Mouse (Mus musculus) midbrain, embryonic 10.5 days (tissue): ENCODE results near the gene Zfp652. TPM values are rescaled to one million over a fixed set of nuclear protein-coding genes. Genes with fewer than 3 reads are reported as not detected.
"Not testable (repeated sequence)": the region's sequence is repeated elsewhere in the genome, so short reads cannot be mapped to it uniquely, and the experiment has no call there.

Experiments used
- DNase-seq: peaks from one replicate; pipeline ENCODE4 v3.0.0-alpha.2; 2017; ENCODE audit warnings: low spot score
- H3K27ac ChIP-seq: fragments of 300-500 bp; sonication (generic); replicated peaks from 2 replicates; pipeline ENCODE4 v1.5.1; 2016; ENCODE audit warnings: mild to moderate bottlenecking
- H3K27me3 ChIP-seq: fragments of 300-500 bp; sonication (generic); 2 replicates; pipeline ENCODE4 v1.6.1; 2016; ENCODE audit warnings: low read depth, mild to moderate bottlenecking; ENCODE audit not compliant: poor library complexity, severe bottlenecking
- H3K36me3 ChIP-seq: fragments of 300-500 bp; sonication (generic); 2 replicates; pipeline ENCODE4 v1.6.1; 2016; ENCODE audit warnings: mild to moderate bottlenecking, moderate library complexity
- H3K4me1 ChIP-seq: fragments of 300-500 bp; sonication (generic); 2 replicates; pipeline ENCODE4 v1.6.1; 2016
- H3K4me3 ChIP-seq: fragments of 300-500 bp; sonication (generic); 2 replicates; pipeline ENCODE4 v1.5.1; 2016; ENCODE audit warnings: mild to moderate bottlenecking, moderate library complexity
- H3K9me3 ChIP-seq: fragments of 300-500 bp; sonication (generic); replicated peaks from 2 replicates; pipeline ENCODE4 v1.6.1; 2016; ENCODE audit warnings: mild to moderate bottlenecking
- WGBS: fragments of 180-500 bp; shearing (Covaris S2); methylation state at CpG from one replicate; pipeline ENCODE4 v1.1.7; 2016; 5-methylcytosine and 5-hydroxymethylcytosine counted together
- polyA plus RNA-seq: library from polyadenylated mRNA; unstranded; fragments of >200 nt; fragmentation: Nextera tagmentation; extraction: Ambion mirVana; gene quantifications from 2 replicates; pipeline ENCODE4 v1.2.1, GENCODE M21; 2016

Zfp652 gene
- polyA plus RNA-seq, 1 experiment from 2014 or later, result 13.7 TPM

DNA sequence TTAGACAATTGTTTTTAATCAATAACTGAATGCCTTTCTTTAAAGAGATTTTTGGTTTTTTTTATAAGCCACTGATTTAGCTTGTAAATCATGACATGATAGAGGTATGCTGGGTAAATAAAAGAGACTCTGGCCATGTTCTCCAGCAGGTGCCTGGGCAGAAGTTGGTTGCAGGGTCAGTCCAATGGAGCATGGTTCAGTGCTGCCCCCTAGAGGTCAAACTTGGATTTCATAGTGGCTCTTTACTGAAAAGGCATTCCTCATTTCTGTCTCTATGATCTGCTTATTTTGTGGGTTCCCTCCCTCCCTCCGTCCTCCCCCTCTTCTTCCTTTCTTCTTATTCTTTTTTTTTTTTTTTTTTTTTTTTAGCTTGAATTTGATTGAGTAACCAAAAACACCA is 38.5 kb downstream of the Zfp652 start:
- 12% methylated on average over 1 of the region's 1 CpGs for WGBS

GRCm38 (mm10) chr11:95755137-95755536 is 42.7 kb downstream of the Zfp652 start:
- H3K36me3 ChIP-seq, result peaks cover 67% of the 10 kb centered on the region
- H3K4me3 ChIP-seq, result not testable (repeated sequence)
- WGBS, result 96% methylated on average over 4 of the region's 4 CpGs

More for the DNA sequence above, 38.5 kb downstream of the Zfp652 start:
- DNase-seq, result peak; percentile 67
- Histone ChIP-seq H3K27ac (no peak overlapping the region), H3K9me3 (no peaks in the 10 kb centered on the region), H3K4me3 (no peak overlapping the region), H3K4me1 (peaks cover 4% of the 10 kb centered on the region; the same call in 1 of the 2 replicates), H3K27me3 (no peaks in the 10 kb centered on the region), H3K36me3 (peaks cover 54% of the 10 kb centered on the region)

GRCm38 (mm10) chr11:95760521-95760920 is 48.0 kb downstream of the Zfp652 start:
- no peak for DNase-seq
- Histone ChIP-seq H3K27ac (no peak overlapping the region), H3K4me3 (no peak overlapping the region), H3K27me3 (no peaks in the 10 kb centered on the region), H3K4me1 (no peaks in the 10 kb centered on the region), H3K36me3 (peaks cover 57% of the 10 kb centered on the region), H3K9me3 (no peaks in the 10 kb centered on the region)
- WGBS, result 89% methylated on average over 5 of the region's 5 CpGs

More at GRCm38 (mm10) chr11:95755137-95755536, 42.7 kb downstream of the Zfp652 start:
- not testable (repeated sequence) for DNase-seq, H3K27me3 ChIP-seq, H3K4me1 ChIP-seq, H3K27ac ChIP-seq, H3K9me3 ChIP-seq

DNA sequence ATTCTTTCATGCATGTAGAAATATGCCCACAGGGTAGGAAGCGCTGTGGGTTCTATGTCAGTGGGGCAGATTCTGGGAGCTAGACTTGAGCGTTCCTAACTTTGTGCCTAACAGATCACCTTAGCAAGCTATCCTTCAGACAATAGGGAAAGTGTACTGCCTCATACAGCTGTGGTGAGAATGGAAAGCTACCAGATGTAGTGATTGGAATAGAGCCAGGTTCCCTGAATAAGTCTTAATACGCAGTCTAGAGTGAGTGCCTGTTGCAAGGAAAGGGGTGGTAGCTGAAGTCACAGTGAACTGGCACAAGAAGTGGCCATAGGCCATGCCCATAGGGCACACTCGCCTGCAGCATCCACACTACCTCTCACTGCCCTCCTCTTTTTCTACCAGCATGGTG is 50.5 kb downstream of the Zfp652 start:
- Histone ChIP-seq H3K36me3 (peaks cover 35% of the 10 kb centered on the region), H3K4me1 (no peaks in the 10 kb centered on the region), H3K4me3 (no peak overlapping the region), H3K27ac (no peak overlapping the region), H3K27me3 (no peaks in the 10 kb centered on the region), H3K9me3 (no peaks in the 10 kb centered on the region)
- WGBS, result 93% methylated on average over 4 of the region's 4 CpGs
- DNase-seq, result no peak

GRCm38 (mm10) chr11:95764806-95765205 is 52.3 kb downstream of the Zfp652 start:
- H3K36me3 ChIP-seq, result peaks cover 38% of the 10 kb centered on the region
- WGBS, result 82% methylated on average over 8 of the region's 8 CpGs
- H3K9me3 ChIP-seq, result no peaks in the 10 kb centered on the region

GRCm38 (mm10) chr11:95765334-95765733 is 52.9 kb downstream of the Zfp652 start:
- no peak overlapping the region for H3K4me3 ChIP-seq
- no peak overlapping the region for H3K27ac ChIP-seq
- no peak for DNase-seq
- no peaks in the 10 kb centered on the region for H3K4me1 ChIP-seq
- H3K27me3 ChIP-seq, result no peaks in the 10 kb centered on the region
- 88% methylated on average over 10 of the region's 10 CpGs for WGBS
- H3K9me3 ChIP-seq, result no peaks in the 10 kb centered on the region
- peaks cover 39% of the 10 kb centered on the region for H3K36me3 ChIP-seq

More at GRCm38 (mm10) chr11:95764806-95765205, 52.3 kb downstream of the Zfp652 start:
- no peak overlapping the region for H3K27ac ChIP-seq
- no peaks in the 10 kb centered on the region for H3K4me1 ChIP-seq
- DNase-seq, result no peak
- H3K27me3 ChIP-seq, result no peaks in the 10 kb centered on the region
- H3K4me3 ChIP-seq, result no peak overlapping the region

- WGBS, result 88% methylated on average over 6 of the region's 6 CpGs
- no peak overlapping the region for H3K4me3 ChIP-seq
- no peak overlapping the region for H3K27ac ChIP-seq
- peaks cover 32% of the 10 kb centered on the region for H3K36me3 ChIP-seq
- no peaks in the 10 kb centered on the region for H3K4me1 ChIP-seq
- H3K9me3 ChIP-seq, result no peaks in the 10 kb centered on the region
- DNase-seq, result no peak
- H3K27me3 ChIP-seq, result no peaks in the 10 kb centered on the region
These were observed 55.8 kb downstream of the Zfp652 start for GRCm38 (mm10) chr11:95768244-95768643.

GRCm38 (mm10) chr11:95769208-95769607 is 56.7 kb downstream of the Zfp652 start:
- whole genome bisulfite sequencing, result 96% methylated on average over 10 of the region's 10 CpGs
- H3K4me1 ChIP-seq, result no peaks in the 10 kb centered on the region

DNA sequence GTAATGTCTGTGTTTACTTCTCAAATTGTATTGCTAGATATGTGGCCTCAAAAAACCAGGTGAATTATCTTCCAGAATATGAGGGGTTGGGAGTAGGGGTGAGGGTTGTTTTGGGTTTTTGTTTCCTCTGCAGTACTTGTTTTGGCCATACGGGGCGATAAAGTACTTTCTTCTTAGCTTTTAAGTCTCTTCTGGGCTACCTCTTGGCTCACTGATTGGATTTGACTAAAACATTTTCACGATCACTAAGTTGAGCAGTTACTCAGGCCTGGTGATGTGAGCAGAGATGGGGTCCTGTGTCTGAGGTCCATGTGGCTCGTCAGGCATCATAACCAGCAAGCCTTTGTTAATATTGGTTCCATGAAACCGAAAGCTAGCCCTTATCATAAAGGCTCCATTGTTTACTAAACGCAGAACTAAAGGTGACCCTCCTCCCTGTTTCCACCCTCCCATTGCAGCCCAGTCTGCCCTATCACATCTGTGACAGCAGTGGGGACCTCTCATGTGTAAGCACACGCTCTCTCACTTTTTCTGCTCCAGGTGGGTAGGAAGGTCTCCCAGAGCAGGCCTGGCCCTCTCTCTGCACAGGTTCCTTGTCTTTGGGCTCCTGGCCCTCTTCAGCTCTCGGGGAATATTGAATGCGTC is 58.4 kb downstream of the Zfp652 start:
- H3K27me3 ChIP-seq, result no peaks in the 10 kb centered on the region
- 68% methylated on average over 9 of the region's 9 CpGs for WGBS
- no peaks in the 10 kb centered on the region for H3K4me1 ChIP-seq
- peaks cover 15% of the 10 kb centered on the region for H3K36me3 ChIP-seq
- H3K9me3 ChIP-seq, result no peaks in the 10 kb centered on the region
- DNase-seq, result no peak
- H3K4me3 ChIP-seq, result no peak overlapping the region
- H3K27ac ChIP-seq, result no peak overlapping the region

More at GRCm38 (mm10) chr11:95769208-95769607, 56.7 kb downstream of the Zfp652 start:
- Histone ChIP-seq H3K27me3 (no peaks in the 10 kb centered on the region), H3K27ac (no peak overlapping the region), H3K36me3 (peaks cover 22% of the 10 kb centered on the region), H3K4me3 (no peak overlapping the region), H3K9me3 (no peaks in the 10 kb centered on the region)
- no peak for DNase-seq

DNA sequence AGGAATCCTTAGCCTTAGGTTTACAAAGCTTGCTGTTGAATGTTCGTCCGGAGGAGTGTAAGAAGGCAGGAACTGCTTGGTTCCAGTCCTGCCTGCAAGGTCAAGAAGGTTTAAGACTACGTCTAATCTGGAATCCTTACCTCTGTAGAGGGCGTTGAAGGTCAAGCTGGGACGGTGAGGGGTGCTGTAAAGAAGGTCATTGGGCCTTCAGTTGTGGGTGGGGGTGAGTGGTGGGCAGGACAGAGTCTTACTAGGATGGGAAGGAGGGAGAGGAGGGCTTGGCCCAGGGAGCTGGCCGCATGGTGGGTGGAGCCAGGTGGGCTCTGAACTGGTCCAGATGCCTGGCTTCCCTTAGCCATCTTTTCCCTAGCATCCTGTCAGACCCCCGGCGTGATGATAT is 59.2 kb downstream of the Zfp652 start:
- H3K27me3 ChIP-seq, result no peaks in the 10 kb centered on the region
- DNase-seq, result no peak
- 90% methylated on average over 8 of the region's 8 CpGs for WGBS
- peaks cover 17% of the 10 kb centered on the region for H3K36me3 ChIP-seq
- no peaks in the 10 kb centered on the region for H3K4me1 ChIP-seq
- H3K27ac ChIP-seq, result no peak overlapping the region
- H3K4me3 ChIP-seq, result no peak overlapping the region
- H3K9me3 ChIP-seq, result no peaks in the 10 kb centered on the region

DNA sequence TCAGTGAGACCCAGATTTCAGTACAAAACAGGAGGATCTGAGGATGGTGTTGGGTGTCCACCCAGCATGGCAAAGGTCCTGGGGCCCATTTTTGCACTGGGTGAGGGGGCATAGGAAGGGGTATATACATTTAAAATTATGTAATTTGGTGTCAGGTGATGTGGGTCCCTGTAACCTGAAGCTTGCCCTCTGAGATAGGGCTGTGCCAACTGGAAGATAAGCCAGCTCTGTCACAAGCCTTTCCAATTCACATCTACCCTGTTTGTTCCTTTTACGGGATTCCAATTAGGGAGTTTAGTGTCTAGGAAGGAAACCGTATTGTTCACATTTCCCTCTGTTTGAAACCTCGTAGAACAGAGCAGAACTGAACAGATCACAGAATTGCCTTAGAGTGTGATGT is 60.8 kb downstream of the Zfp652 start:
- H3K36me3 ChIP-seq, result peaks cover 19% of the 10 kb centered on the region
- H3K9me3 ChIP-seq, result no peaks in the 10 kb centered on the region
- no peaks in the 10 kb centered on the region for H3K4me1 ChIP-seq
- no peak overlapping the region for H3K27ac ChIP-seq
- no peaks in the 10 kb centered on the region for H3K27me3 ChIP-seq
- no peak for DNase-seq
- H3K4me3 ChIP-seq, result no peak overlapping the region
- 93% methylated on average over 3 of the region's 3 CpGs for WGBS

GRCm38 (mm10) chr11:95777323-95778297 is 65.1 kb downstream of the Zfp652 start:
- H3K27ac ChIP-seq, result no peak overlapping the region
- no peaks in the 10 kb centered on the region for H3K27me3 ChIP-seq
- no peak overlapping the region for H3K4me3 ChIP-seq
- H3K9me3 ChIP-seq, result no peaks in the 10 kb centered on the region
- no peaks in the 10 kb centered on the region for H3K4me1 ChIP-seq
- 88% methylated on average over 17 of the region's 17 CpGs for WGBS
- DNase-seq, result no peak
- H3K36me3 ChIP-seq, result 0 out of 2 replicates have a peak, but pooled peaks cover 6% of the 10 kb centered on the region

GRCm38 (mm10) chr11:95778831-95779251 is 66.4 kb downstream of the Zfp652 start:
- H3K4me1 ChIP-seq, result no peaks in the 10 kb centered on the region
- 78% methylated on average over 4 of the region's 4 CpGs for WGBS
- DNase-seq, result no peak

More at GRCm38 (mm10) chr11:95778831-95779251, 66.4 kb downstream of the Zfp652 start:
- Histone ChIP-seq H3K4me3 (no peak overlapping the region), H3K36me3 (0 out of 2 replicates have a peak, but pooled peaks cover 6% of the 10 kb centered on the region), H3K27me3 (no peaks in the 10 kb centered on the region), H3K27ac (no peak overlapping the region), H3K9me3 (no peaks in the 10 kb centered on the region)
